Mouse (Mus musculus) kidney, postnatal 0 days (tissue): ENCODE results near the gene Eif4e2. TPM values are rescaled to one million over a fixed set of nuclear protein-coding genes. Genes with fewer than 3 reads are reported as not detected.

Source experiments
- ATAC-seq: fragments of 200-750 bp; cut with Nextera tagmentation; replicated peaks from 2 replicates; pipeline ENCODE4 v1.8.0; 2017; ENCODE audit warnings: low read depth, moderate number of reproducible peaks, moderate TSS enrichment, moderate library complexity; ENCODE audit not compliant: low FRiP score
- DNase-seq: peaks from one replicate; pipeline ENCODE4 v3.0.0-alpha.2; 2016; ENCODE audit warnings: low spot score
- H3K27ac ChIP-seq: fragments of 300-500 bp; sonication (generic); 2 replicates; pipeline ENCODE4 v1.5.1; 2014; ENCODE audit warnings: mild to moderate bottlenecking
- H3K27me3 ChIP-seq: fragments of 300-500 bp; sonication (generic); 2 replicates; pipeline ENCODE4 v1.6.1; 2014; ENCODE audit warnings: low read length, mixed read lengths; ENCODE audit not compliant: insufficient read depth
- H3K36me3 ChIP-seq: fragments of 300-500 bp; sonication (generic); 2 replicates; pipeline ENCODE4 v1.6.1; 2014; ENCODE audit warnings: low read length, mixed read lengths; ENCODE audit not compliant: insufficient read depth
- H3K4me1 ChIP-seq: fragments of 300-500 bp; sonication (generic); replicated peaks from 2 replicates; pipeline ENCODE4 v1.6.1; 2014; ENCODE audit warnings: antibody characterized with exemption, low read length, mixed read lengths; ENCODE audit not compliant: insufficient read depth
- H3K4me2 ChIP-seq: fragments of 300-500 bp; sonication (generic); 2 replicates; pipeline ENCODE4 v1.6.1; 2014; ENCODE audit warnings: mild to moderate bottlenecking, low read length, moderate library complexity, mixed read lengths
- H3K4me3 ChIP-seq: fragments of 300-500 bp; sonication (generic); replicated peaks from 2 replicates; pipeline ENCODE4 v1.5.1; 2014; ENCODE audit warnings: low read depth, low read length
- H3K9ac ChIP-seq: fragments of 300-500 bp; sonication (generic); 2 replicates; pipeline ENCODE4 v1.6.1; 2014; ENCODE audit warnings: low read depth, low read length
- H3K9me3 ChIP-seq: fragments of 300-500 bp; sonication (generic); replicated peaks from 2 replicates; pipeline ENCODE4 v1.6.1; 2016; ENCODE audit warnings: low read length, inconsistent platforms, mixed read lengths
- CTCF ChIP-seq: IDR thresholded peaks from 2 replicates; pipeline ENCODE4 v1.5.1; 2016; ENCODE audit warnings: antibody characterized with exemption, low read depth, mild to moderate bottlenecking, moderate library complexity
- WGBS: fragments of 180-500 bp; shearing (Covaris S2); extraction: QIAGEN DNeasy Blood & Tissue Kit; methylation state at CpG from one replicate; pipeline ENCODE4 v1.1.7; 2014; 5-methylcytosine and 5-hydroxymethylcytosine counted together
- polyA plus RNA-seq: library from polyadenylated mRNA; unstranded; fragments of >200 nt; fragmentation: Nextera tagmentation; extraction: Ambion mirVana; gene quantifications from 2 replicates; pipeline ENCODE4 v1.2.1, GENCODE M21; 2015

The Eif4e2 gene
- 165 and 178 TPM in 2 replicates for polyA plus RNA-seq

- TF ChIP-seq CTCF: no peak
- H3K27ac ChIP-seq: peak within 1 kb of the TSS; percentile 99
- H3K9me3 ChIP-seq: no peaks in the 10 kb centered on the region
- DNase-seq: peak; percentile 97
- peak within 1 kb of the TSS; percentile 80 for H3K4me2 ChIP-seq
- H3K27me3 ChIP-seq: no peaks in the 10 kb centered on the region
- H3K36me3 ChIP-seq: peaks cover 7% of the 10 kb centered on the region; the same call in 1 of the 2 replicates
- H3K4me3 ChIP-seq: peak within 1 kb of the TSS; percentile 81
- WGBS: under 1% methylated on average over 91 of the region's 99 CpGs
- peak within 1 kb of the TSS; percentile 98 for H3K9ac ChIP-seq
- peaks cover 6% of the 10 kb centered on the region; the same call in 1 of the 2 replicates for H3K4me1 ChIP-seq
- ATAC-seq: peak; percentile 96
Observed at GRCm38 (mm10) chr1:87213735-87214704, at the start of gene Eif4e2. TSS of gene Eif4e2 (plus strand) at chr1:87213914.

- Histone ChIP-seq H3K9ac (no peak overlapping the region), H3K4me3 (no peak overlapping the region), H3K27ac (no peak overlapping the region), H3K27me3 (0 out of 2 replicates have a peak, but pooled peaks cover 3% of the 10 kb centered on the region), H3K4me2 (no peak overlapping the region), H3K9me3 (no peaks in the 10 kb centered on the region), H3K36me3 (no peaks in the 10 kb centered on the region), H3K4me1 (no peaks in the 10 kb centered on the region)
- peak; percentile 33; the same call in 1 of the 2 replicates for ATAC-seq
- DNase-seq: no peak
- 17% methylated on average over 11 of the region's 11 CpGs for WGBS
- no peak for TF ChIP-seq CTCF
Observed at GRCm38 (mm10) chr1:87164164-87164795, 49.4 kb upstream of the Eif4e2 start.

- Histone ChIP-seq H3K4me3 (no peak overlapping the region), H3K36me3 (no peaks in the 10 kb centered on the region), H3K27me3 (peaks cover 4% of the 10 kb centered on the region; the same call in 1 of the 2 replicates), H3K4me2 (no peak overlapping the region), H3K9ac (no peak overlapping the region), H3K27ac (no peak overlapping the region), H3K4me1 (no peaks in the 10 kb centered on the region), H3K9me3 (no peaks in the 10 kb centered on the region)
- WGBS: 42% methylated on average over 9 of the region's 9 CpGs
- TF ChIP-seq CTCF: no peak
- ATAC-seq: no peak
- DNase-seq: no peak
Observed at GRCm38 (mm10) chr1:87164796-87165184, 48.9 kb upstream of the Eif4e2 start.

- Histone ChIP-seq H3K4me1 (no peaks in the 10 kb centered on the region), H3K27ac (no peak overlapping the region), H3K36me3 (no peaks in the 10 kb centered on the region), H3K4me2 (no peak overlapping the region), H3K27me3 (peaks cover 10% of the 10 kb centered on the region), H3K9ac (0 out of 2 replicates have a peak overlapping the region, but pooled peaks have one; percentile 4), H3K4me3 (no peak overlapping the region), H3K9me3 (no peaks in the 10 kb centered on the region)
- 14% methylated on average over 19 of the region's 19 CpGs for WGBS
- ATAC-seq (no peak; the same call in 1 of the 2 replicates), DNase-seq (no peak)
- TF ChIP-seq CTCF: no peak
Observed at GRCm38 (mm10) chr1:87170458-87170857, 43.3 kb upstream of the Eif4e2 start.

GRCm38 (mm10) chr1:87171312-87171711, 42.4 kb upstream of the Eif4e2 start:
- H3K27ac ChIP-seq: no peak overlapping the region
- H3K4me3 ChIP-seq: no peak overlapping the region
- peaks cover 10% of the 10 kb centered on the region for H3K27me3 ChIP-seq
- no peaks in the 10 kb centered on the region for H3K4me1 ChIP-seq
- ATAC-seq: no peak
- no peak for DNase-seq
- 97% methylated on average over 1 of the region's 1 CpGs for WGBS
- H3K4me2 ChIP-seq: no peak overlapping the region
- H3K36me3 ChIP-seq: no peaks in the 10 kb centered on the region
- no peak overlapping the region for H3K9ac ChIP-seq
- TF ChIP-seq CTCF: no peak
- H3K9me3 ChIP-seq: no peaks in the 10 kb centered on the region

GRCm38 (mm10) chr1:87172316-87172715, 41.4 kb upstream of the Eif4e2 start:
- no peak overlapping the region for H3K27ac ChIP-seq
- H3K9ac ChIP-seq: no peak overlapping the region
- H3K36me3 ChIP-seq: no peaks in the 10 kb centered on the region
- H3K4me1 ChIP-seq: no peaks in the 10 kb centered on the region
- H3K27me3 ChIP-seq: peaks cover 10% of the 10 kb centered on the region
- no peak overlapping the region for H3K4me2 ChIP-seq
- H3K4me3 ChIP-seq: no peak overlapping the region
- ATAC-seq (no peak), DNase-seq (no peak)
- no peaks in the 10 kb centered on the region for H3K9me3 ChIP-seq
- no peak for TF ChIP-seq CTCF
- WGBS: 38% methylated on average over 9 of the region's 9 CpGs
